Mouse (Mus musculus) lung, embryonic 14.5 days (tissue): Measurements from ENCODE around the gene Bdh2. TPM values are rescaled to one million over a fixed set of nuclear protein-coding genes. Genes with fewer than 3 reads are reported as not detected.

Experiments used
- ATAC-seq: fragments of 200-750 bp; cut with Nextera tagmentation; 2 replicates; pipeline ENCODE4 v1.8.0; 2017; ENCODE audit warnings: mild to moderate bottlenecking, moderate TSS enrichment, moderate library complexity; ENCODE audit not compliant: insufficient read depth
- DNase-seq: peaks from one replicate; pipeline ENCODE4 v3.0.0-alpha.2; 2015
- H3K27ac ChIP-seq: fragments of 300-500 bp; sonication (generic); 2 replicates; pipeline ENCODE4 v1.5.1; 2014; ENCODE audit warnings: low read depth, mild to moderate bottlenecking, moderate library complexity
- H3K27me3 ChIP-seq: fragments of 300-500 bp; sonication (generic); 2 replicates; pipeline ENCODE4 v1.6.1; 2014; ENCODE audit warnings: low read length, control low read depth; ENCODE audit not compliant: insufficient read depth
- H3K36me3 ChIP-seq: fragments of 300-500 bp; sonication (generic); 2 replicates; pipeline ENCODE4 v1.6.1; 2014; ENCODE audit warnings: control low read depth; ENCODE audit not compliant: insufficient read depth
- H3K4me1 ChIP-seq: fragments of 300-500 bp; sonication (generic); 2 replicates; pipeline ENCODE4 v1.6.1; 2014; ENCODE audit warnings: antibody characterized with exemption, control low read depth; ENCODE audit not compliant: insufficient read depth
- H3K4me2 ChIP-seq: fragments of 300-500 bp; sonication (generic); 2 replicates; pipeline ENCODE4 v1.6.1; 2014; ENCODE audit warnings: mild to moderate bottlenecking
- H3K4me3 ChIP-seq: fragments of 300-500 bp; sonication (generic); 2 replicates; pipeline ENCODE4 v1.5.1; 2014; ENCODE audit warnings: low read depth, low read length
- H3K9ac ChIP-seq: fragments of 300-500 bp; sonication (generic); 2 replicates; pipeline ENCODE4 v1.6.1; 2014
- H3K9me3 ChIP-seq: fragments of 300-500 bp; sonication (generic); 2 replicates; pipeline ENCODE4 v1.6.1; 2016; ENCODE audit warnings: low read depth, low read length, control low read depth
- CTCF ChIP-seq: IDR thresholded peaks from 2 replicates; pipeline ENCODE4 v1.5.1; 2016; ENCODE audit warnings: antibody characterized with exemption, low read depth
- WGBS: fragments of 180-500 bp; shearing (Covaris S2); extraction: QIAGEN DNeasy Blood & Tissue Kit; methylation state at CpG from one replicate; pipeline ENCODE4 v1.1.7; 2014; 5-methylcytosine and 5-hydroxymethylcytosine counted together
- polyA plus RNA-seq: library from polyadenylated mRNA; unstranded; fragments of >200 nt; fragmentation: Nextera tagmentation; extraction: Ambion mirVana; gene quantifications from 2 replicates; pipeline ENCODE4 v1.2.1, GENCODE M21; 2014

Bdh2 gene
- polyA plus RNA-seq, 1 experiment from 2014 or later = 8.7 TPM

GRCm38 (mm10) chr3:135293703-135294102 is 12.7 kb downstream of the Bdh2 start:
- Histone ChIP-seq H3K4me1 (no peaks in the 10 kb centered on the region), H3K4me3 (no peak overlapping the region), H3K9ac (no peak overlapping the region), H3K4me2 (no peak overlapping the region), H3K27me3 (no peaks in the 10 kb centered on the region), H3K36me3 (no peaks in the 10 kb centered on the region), H3K27ac (no peak overlapping the region), H3K9me3 (no peaks in the 10 kb centered on the region)
- ATAC-seq = no peak
- TF ChIP-seq CTCF = no peak
- 45% methylated on average over 7 of the region's 7 CpGs for WGBS
- no peak for DNase-seq

- no peak overlapping the region for H3K27ac ChIP-seq
- no peak for ATAC-seq
- DNase-seq = no peak
- no peak overlapping the region for H3K4me2 ChIP-seq
- WGBS = 76% methylated on average over 1 of the region's 1 CpGs
- H3K9me3 ChIP-seq = no peaks in the 10 kb centered on the region
- H3K4me3 ChIP-seq = no peak overlapping the region
- H3K9ac ChIP-seq = no peak overlapping the region
- TF ChIP-seq CTCF = no peak
- H3K36me3 ChIP-seq = no peaks in the 10 kb centered on the region
- no peaks in the 10 kb centered on the region for H3K27me3 ChIP-seq
- no peaks in the 10 kb centered on the region for H3K4me1 ChIP-seq
Measured at GRCm38 (mm10) chr3:135295559-135295958, 14.5 kb downstream of the Bdh2 start.

DNA sequence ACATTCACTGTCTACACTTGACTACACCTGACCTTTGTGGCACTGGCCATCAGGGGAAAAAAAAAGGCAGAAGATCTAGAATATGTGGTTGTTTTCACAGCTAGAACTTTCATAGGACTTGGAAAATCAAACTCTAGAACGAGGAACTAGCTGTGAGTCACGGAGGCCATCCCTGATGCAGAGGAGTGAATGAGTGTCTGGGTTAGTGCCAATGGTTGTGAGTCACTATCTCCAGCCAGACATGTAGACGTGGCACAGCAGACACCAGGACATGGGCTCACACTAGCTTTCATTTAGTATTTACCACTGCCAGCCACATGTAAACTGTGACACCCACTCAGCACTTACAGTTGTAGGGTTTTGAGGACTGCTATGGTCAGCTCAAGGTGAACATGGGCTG is 17.5 kb downstream of the Bdh2 start:
- Histone ChIP-seq H3K9ac (no peak overlapping the region), H3K4me2 (no peak overlapping the region), H3K36me3 (no peaks in the 10 kb centered on the region), H3K27me3 (no peaks in the 10 kb centered on the region), H3K4me1 (no peaks in the 10 kb centered on the region), H3K9me3 (no peaks in the 10 kb centered on the region), H3K4me3 (no peak overlapping the region), H3K27ac (no peak overlapping the region)
- ATAC-seq (no peak), DNase-seq (no peak)
- no peak for TF ChIP-seq CTCF
- 68% methylated on average over 3 of the region's 3 CpGs for WGBS

DNA sequence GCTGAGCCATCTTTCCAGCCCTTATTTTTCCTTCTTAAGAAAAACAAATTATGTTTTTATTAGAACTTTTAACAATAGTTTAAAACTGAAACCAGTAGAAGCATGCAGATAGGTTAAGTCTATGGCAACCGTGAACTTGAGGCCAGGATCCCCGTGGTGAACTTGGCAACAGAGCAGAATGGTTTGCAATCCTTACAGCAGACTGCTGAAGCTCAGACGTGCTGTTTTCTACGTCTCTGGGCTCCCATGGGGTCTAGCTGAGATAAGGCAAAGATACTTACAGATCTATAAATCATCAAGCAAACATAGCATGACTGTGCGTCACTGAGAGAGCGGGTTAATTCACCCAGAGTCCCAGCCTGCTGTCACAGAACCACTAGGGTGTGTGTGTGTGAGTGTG is 19.1 kb downstream of the Bdh2 start:
- WGBS = 46% methylated on average over 6 of the region's 6 CpGs
- no peak for ATAC-seq
- H3K9me3 ChIP-seq = no peaks in the 10 kb centered on the region
- H3K4me1 ChIP-seq = no peaks in the 10 kb centered on the region
- no peaks in the 10 kb centered on the region for H3K27me3 ChIP-seq
- DNase-seq = no peak
- H3K27ac ChIP-seq = no peak overlapping the region
- no peak overlapping the region for H3K4me2 ChIP-seq
- no peak overlapping the region for H3K4me3 ChIP-seq
- no peak overlapping the region for H3K9ac ChIP-seq
- no peaks in the 10 kb centered on the region for H3K36me3 ChIP-seq
- TF ChIP-seq CTCF = no peak

GRCm38 (mm10) chr3:135304060-135304459 is 23.0 kb downstream of the Bdh2 start:
- Histone ChIP-seq H3K9me3 (no peaks in the 10 kb centered on the region), H3K4me2 (no peak overlapping the region), H3K27ac (no peak overlapping the region), H3K36me3 (no peaks in the 10 kb centered on the region), H3K4me1 (0 out of 2 replicates have a peak, but pooled peaks cover 3% of the 10 kb centered on the region), H3K27me3 (no peaks in the 10 kb centered on the region), H3K9ac (no peak overlapping the region), H3K4me3 (no peak overlapping the region)
- ATAC-seq = no peak
- no peak for DNase-seq
- 34% methylated on average over 6 of the region's 6 CpGs for WGBS
- TF ChIP-seq CTCF = no peak

DNA sequence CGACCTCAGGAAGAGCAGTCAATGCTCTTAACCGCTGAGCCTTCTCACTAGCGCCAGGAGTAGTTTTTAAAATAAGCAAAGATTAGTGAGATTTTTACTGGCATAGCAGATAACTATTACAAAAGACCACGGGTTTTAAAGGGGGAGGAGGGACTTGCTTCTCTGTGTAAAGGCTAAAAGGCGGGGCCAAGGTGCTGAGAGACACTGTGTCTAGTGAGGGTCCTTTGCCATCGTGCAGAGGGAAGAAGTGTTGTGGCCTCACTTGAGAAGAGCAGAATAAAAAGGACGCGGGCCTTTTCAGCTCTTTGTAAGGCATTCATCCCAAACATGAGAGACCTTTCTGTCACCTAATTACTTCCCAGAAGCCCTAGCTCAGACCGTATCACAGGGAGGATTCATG is 23.5 kb downstream of the Bdh2 start:
- DNase-seq (peak; percentile 30), ATAC-seq (no peak)
- no peaks in the 10 kb centered on the region for H3K9me3 ChIP-seq
- H3K4me3 ChIP-seq = no peak overlapping the region
- H3K36me3 ChIP-seq = no peaks in the 10 kb centered on the region
- H3K27me3 ChIP-seq = no peaks in the 10 kb centered on the region
- no peak for TF ChIP-seq CTCF
- no peak overlapping the region for H3K9ac ChIP-seq
- no peak overlapping the region for H3K27ac ChIP-seq
- WGBS = 19% methylated on average over 9 of the region's 9 CpGs
- 0 out of 2 replicates have a peak, but pooled peaks cover 3% of the 10 kb centered on the region for H3K4me1 ChIP-seq
- H3K4me2 ChIP-seq = no peak overlapping the region

DNA sequence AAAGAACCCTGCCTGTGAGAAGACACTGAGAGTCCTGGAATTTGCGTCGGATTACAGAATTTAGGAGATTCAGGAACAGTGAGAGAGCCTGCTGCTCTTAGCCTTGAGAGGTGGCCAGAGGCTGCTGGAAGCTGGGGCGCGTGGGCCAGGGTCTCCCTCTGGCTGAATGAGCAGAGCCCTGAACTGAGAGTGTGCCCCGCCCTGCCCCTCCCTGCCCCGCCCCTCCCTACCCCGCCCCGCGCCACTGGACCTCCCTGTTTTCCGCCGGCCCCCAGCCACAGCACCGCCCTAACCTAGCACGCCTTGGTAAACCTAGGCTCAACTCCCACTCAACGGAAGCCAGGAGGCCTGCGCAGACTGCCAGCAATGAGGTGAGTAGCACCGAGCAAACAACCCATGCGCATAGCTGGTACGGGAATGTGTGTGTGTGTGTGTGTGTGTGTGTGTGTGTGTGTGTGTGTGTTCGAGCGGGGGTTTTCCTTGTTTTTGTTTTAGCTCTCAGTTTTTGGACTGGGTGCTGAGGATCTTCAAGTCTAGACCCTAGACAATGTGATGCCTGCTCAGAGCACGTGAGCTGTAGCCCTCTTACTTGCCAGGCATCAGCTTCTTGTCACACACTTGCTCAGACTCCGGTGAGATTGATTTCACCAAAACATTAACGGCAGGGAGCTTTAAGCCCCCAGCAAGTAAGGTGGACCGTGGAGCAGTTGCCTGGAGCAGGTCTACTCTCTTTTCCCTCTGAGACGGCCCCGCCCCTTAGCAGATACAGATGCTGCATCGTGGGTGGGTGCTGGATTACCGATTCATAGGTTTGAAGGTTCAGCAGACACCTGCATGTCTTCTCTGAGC is 26.6 kb downstream of the Bdh2 start, which contains the start of gene Slc9b2:
Gene Slc9b2 (plus strand): TSS at position 290 of the 849 bp plus-strand sequence.
- ATAC-seq = peak; percentile 96
- Histone ChIP-seq H3K4me1 (0 out of 2 replicates have a peak, but pooled peaks cover 3% of the 10 kb centered on the region), H3K9ac (peak within 1 kb of the TSS; percentile 34; the same call in 1 of the 2 replicates), H3K36me3 (no peaks in the 10 kb centered on the region), H3K27ac (no peak within 1 kb of the TSS), H3K4me3 (peak within 1 kb of the TSS; percentile 38), H3K9me3 (no peaks in the 10 kb centered on the region), H3K4me2 (peak within 1 kb of the TSS; percentile 78), H3K27me3 (no peaks in the 10 kb centered on the region)
- 8% methylated on average over 27 of the region's 28 CpGs for WGBS
- TF ChIP-seq CTCF = no peak
- peak; percentile 73 for DNase-seq
